Mouse (Mus musculus): Measurements from ENCODE around the gene Sub1. TPM values are rescaled to one million over a fixed set of nuclear protein-coding genes. Genes with fewer than 3 reads are reported as not detected.

Gene Sub1
- polyA plus RNA-seq, 1 experiment from 2014 or later: 464 TPM

- H3K27ac ChIP-seq: no peak overlapping the region
- no peaks in the 10 kb centered on the region for H3K9me3 ChIP-seq (replicated peaks)
- WGBS (ENCODE audit: insufficient replicate concordance): 71% methylated on average over 7 of the region's 7 CpGs
- no peak overlapping the region for H3K4me2 ChIP-seq
- no peak overlapping the region for H3K4me3 ChIP-seq
- ATAC-seq: no peak
- no peak overlapping the region for H3K9ac ChIP-seq
- H3K27me3 ChIP-seq (replicated peaks): no peaks in the 10 kb centered on the region
- no peaks in the 10 kb centered on the region for H3K36me3 ChIP-seq
- no peaks in the 10 kb centered on the region for H3K4me1 ChIP-seq
These were observed 40.7 kb downstream of the Sub1 start for GRCm38 (mm10) chr15:11956129-11956528.

GRCm38 (mm10) chr15:11954190-11954589 lies 42.6 kb downstream of the Sub1 start:
- H3K4me3 ChIP-seq: no peak overlapping the region
- H3K9me3 ChIP-seq (replicated peaks): no peaks in the 10 kb centered on the region
- no peaks in the 10 kb centered on the region for H3K36me3 ChIP-seq
- no peak overlapping the region for H3K9ac ChIP-seq
- no peaks in the 10 kb centered on the region for H3K4me1 ChIP-seq
- WGBS (ENCODE audit: insufficient replicate concordance): 53% methylated on average over 4 of the region's 4 CpGs
- no peak overlapping the region for H3K27ac ChIP-seq
- no peaks in the 10 kb centered on the region for H3K27me3 ChIP-seq (replicated peaks)
- H3K4me2 ChIP-seq: no peak overlapping the region
- no peak for ATAC-seq

- Histone ChIP-seq H3K9ac (no peak overlapping the region), H3K27ac (no peak overlapping the region)
- 55% methylated on average over 3 of the region's 3 CpGs for WGBS (ENCODE audit: insufficient replicate concordance)
These were observed 44.6 kb downstream of the Sub1 start for GRCm38 (mm10) chr15:11952159-11952558.

GRCm38 (mm10) chr15:11951181-11951580 lies 45.6 kb downstream of the Sub1 start:
- H3K9ac ChIP-seq: no peak overlapping the region
- ATAC-seq: no peak
- H3K4me1 ChIP-seq: no peaks in the 10 kb centered on the region
- no peaks in the 10 kb centered on the region for H3K9me3 ChIP-seq (replicated peaks)
- no peak overlapping the region for H3K4me3 ChIP-seq
- 84% methylated on average over 7 of the region's 7 CpGs for WGBS (ENCODE audit: insufficient replicate concordance)
- no peak overlapping the region for H3K27ac ChIP-seq
- no peaks in the 10 kb centered on the region for H3K27me3 ChIP-seq (replicated peaks)
- no peak overlapping the region for H3K4me2 ChIP-seq
- no peaks in the 10 kb centered on the region for H3K36me3 ChIP-seq

More at GRCm38 (mm10) chr15:11952159-11952558, 44.6 kb downstream of the Sub1 start:
- no peaks in the 10 kb centered on the region for H3K9me3 ChIP-seq (replicated peaks)
- H3K4me3 ChIP-seq: no peak overlapping the region
- H3K27me3 ChIP-seq (replicated peaks): no peaks in the 10 kb centered on the region
- H3K36me3 ChIP-seq: no peaks in the 10 kb centered on the region
- H3K4me2 ChIP-seq: no peak overlapping the region
- ATAC-seq: no peak
- no peaks in the 10 kb centered on the region for H3K4me1 ChIP-seq

- Histone ChIP-seq H3K9ac (no peak overlapping the region), H3K4me2 (no peak overlapping the region), H3K4me1 (no peaks in the 10 kb centered on the region), H3K9me3 (replicated peaks) (no peaks in the 10 kb centered on the region), H3K36me3 (no peaks in the 10 kb centered on the region), H3K27ac (no peak overlapping the region), H3K4me3 (no peak overlapping the region), H3K27me3 (replicated peaks) (no peaks in the 10 kb centered on the region)
- no peak for ATAC-seq
- WGBS (ENCODE audit: insufficient replicate concordance): 70% methylated on average over 10 of the region's 10 CpGs
These were observed 46.6 kb downstream of the Sub1 start for GRCm38 (mm10) chr15:11950144-11950543.

GRCm38 (mm10) chr15:11949490-11949889 lies 47.3 kb downstream of the Sub1 start:
- Histone ChIP-seq H3K36me3 (no peaks in the 10 kb centered on the region), H3K27ac (no peak overlapping the region), H3K27me3 (replicated peaks) (no peaks in the 10 kb centered on the region), H3K4me2 (no peak overlapping the region), H3K9ac (no peak overlapping the region), H3K4me1 (no peaks in the 10 kb centered on the region), H3K9me3 (replicated peaks) (no peaks in the 10 kb centered on the region), H3K4me3 (no peak overlapping the region)
- no peak for ATAC-seq
- 68% methylated on average over 3 of the region's 3 CpGs for WGBS (ENCODE audit: insufficient replicate concordance)

- H3K9me3 ChIP-seq (replicated peaks): no peaks in the 10 kb centered on the region
These were observed 55.9 kb downstream of the Sub1 start for GRCm38 (mm10) chr15:11940855-11941254.

More at GRCm38 (mm10) chr15:11940855-11941254, 55.9 kb downstream of the Sub1 start:
- ATAC-seq: no peak
- no peak overlapping the region for H3K27ac ChIP-seq
- H3K4me2 ChIP-seq: no peak overlapping the region
- no peaks in the 10 kb centered on the region for H3K4me1 ChIP-seq
- WGBS (ENCODE audit: insufficient replicate concordance): 75% methylated on average over 5 of the region's 5 CpGs
- H3K27me3 ChIP-seq (replicated peaks): no peaks in the 10 kb centered on the region
- H3K36me3 ChIP-seq: no peaks in the 10 kb centered on the region
- H3K4me3 ChIP-seq: no peak overlapping the region
- H3K9ac ChIP-seq: no peak overlapping the region

Other genes starting within 250 kb of the Sub1 start
- gene Npr3, start 89.7 kb downstream of the Sub1 start, polyA plus RNA-seq (2016; fragmentation: Nextera tagmentation; extraction: Ambion mirVana): 4.0 and 4.4 TPM in 2 replicates
- 55.4 and 56.3 TPM in 2 replicates for gene Zfr, start 120.8 kb upstream of the Sub1 start, polyA plus RNA-seq (2016; fragmentation: Nextera tagmentation; extraction: Ambion mirVana)
- 11.9 and 12.3 TPM in 2 replicates for gene Mtmr12, start 208.0 kb upstream of the Sub1 start, polyA plus RNA-seq (2016; fragmentation: Nextera tagmentation; extraction: Ambion mirVana)

Data from liver, embryonic 12.5 days (tissue).